Mouse (Mus musculus) heart, embryonic 15.5 days (tissue): Measurements from ENCODE around the gene Sema3f. TPM values are rescaled to one million over a fixed set of nuclear protein-coding genes. Genes with fewer than 3 reads are reported as not detected.

Experiments used
- polyA plus RNA-seq: library from polyadenylated mRNA; unstranded; fragments of >200 nt; fragmentation: Nextera tagmentation; extraction: Ambion mirVana; gene quantifications from 2 replicates; pipeline ENCODE4 v1.2.1, GENCODE M21; 2015

Gene Sema3f
- polyA plus RNA-seq, 1 experiment from 2014 or later: 4.1 TPM

Other genes starting within 250 kb of the Sema3f start
- 31.5 and 35.5 TPM in 2 replicates for gene Tmem115, start 176.5 kb downstream of the Sema3f start, polyA plus RNA-seq
- 14.7 and 19.5 TPM in 2 replicates for gene Cyb561d2, start 168.3 kb downstream of the Sema3f start, polyA plus RNA-seq
- gene Nprl2, start 168.2 kb downstream of the Sema3f start, polyA plus RNA-seq: 26.4 and 30.5 TPM in 2 replicates
- gene Zmynd10, start 163.2 kb downstream of the Sema3f start, polyA plus RNA-seq: 0.40 and 1.7 TPM in 2 replicates
- 45.3 and 54.8 TPM in 2 replicates for gene Rassf1, start 158.9 kb downstream of the Sema3f start, polyA plus RNA-seq
- gene Tusc2, start 147.2 kb downstream of the Sema3f start, polyA plus RNA-seq: 41.4 and 43.0 TPM in 2 replicates
- 72.2 and 89.3 TPM in 2 replicates for gene Hyal2, start 142.5 kb downstream of the Sema3f start, polyA plus RNA-seq
- 8.3 and 9.1 TPM in 2 replicates for gene Hyal1, start 133.5 kb downstream of the Sema3f start, polyA plus RNA-seq
- 13.4 and 17.2 TPM in 2 replicates for gene Naa80, start 131.6 kb downstream of the Sema3f start, polyA plus RNA-seq
- gene Hyal3, start 129.7 kb downstream of the Sema3f start, polyA plus RNA-seq: 0.68 and 0.82 TPM in 2 replicates
- 31.7 and 45.7 TPM in 2 replicates for gene Ifrd2, start 122.8 kb downstream of the Sema3f start, polyA plus RNA-seq
- gene Sema3b, start 101.2 kb downstream of the Sema3f start, polyA plus RNA-seq: 9.7 and 10.7 TPM in 2 replicates
- 367 and 431 TPM in 2 replicates for gene Gnai2, start 75.1 kb downstream of the Sema3f start, polyA plus RNA-seq
- gene Slc38a3, start 40.9 kb downstream of the Sema3f start, polyA plus RNA-seq: 2.5 and 3.6 TPM in 2 replicates
- gene Gnat1, start 30.8 kb downstream of the Sema3f start, polyA plus RNA-seq: 0.53 and 0.98 TPM in 2 replicates
- gene Rbm5, start 60.5 kb upstream of the Sema3f start, polyA plus RNA-seq: 123 and 147 TPM in 2 replicates
- gene Rbm6, start 162.8 kb upstream of the Sema3f start, polyA plus RNA-seq: 43.2 and 48.0 TPM in 2 replicates
- 8.5 and 9.8 TPM in 2 replicates for gene Mon1a, start 177.7 kb upstream of the Sema3f start, polyA plus RNA-seq
- gene Mst1r, start 196.4 kb upstream of the Sema3f start, polyA plus RNA-seq: 2.1 and 4.1 TPM in 2 replicates
- not detected in 2 replicates for gene Actl11, start 218.0 kb upstream of the Sema3f start, polyA plus RNA-seq
- gene Camkv, start 225.2 kb upstream of the Sema3f start, polyA plus RNA-seq: 0.20 and 0.77 TPM in 2 replicates
- 10.1 and 13.0 TPM in 2 replicates for gene Traip, start 239.7 kb upstream of the Sema3f start, polyA plus RNA-seq